Mouse (Mus musculus): ENCODE results near the gene Ovol2.

DNA sequence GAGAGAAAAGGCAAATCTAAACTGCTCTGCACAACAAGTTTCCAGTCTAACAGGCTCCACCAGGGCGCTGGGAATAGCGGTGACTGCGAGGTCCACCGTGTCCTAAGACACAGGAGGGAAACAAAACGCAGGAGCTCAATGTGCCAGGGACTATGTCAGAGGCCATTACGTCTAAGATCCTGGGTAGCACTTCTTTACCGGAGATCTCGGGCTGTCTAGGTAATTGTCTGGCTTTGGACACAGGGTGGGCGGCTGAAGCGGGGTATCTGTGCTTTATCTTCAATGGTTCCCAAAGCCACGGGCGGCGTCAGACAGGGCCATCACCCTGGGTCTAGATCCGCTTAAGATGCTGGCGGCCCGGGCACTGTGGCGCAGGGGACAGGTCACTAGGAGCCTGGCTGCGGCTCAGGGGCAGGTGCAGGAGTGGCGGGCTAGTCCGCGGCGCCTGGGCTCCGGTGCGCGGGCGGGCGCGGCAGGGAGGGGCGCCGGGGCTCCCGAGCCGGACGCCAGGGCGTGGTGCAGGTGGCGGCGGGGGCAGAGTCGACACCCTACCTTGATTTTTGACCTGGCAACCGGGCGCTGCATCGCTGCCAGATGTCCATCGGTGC is 1.5 kb downstream of the Ovol2 start:
- TF ChIP-seq CTCF (IDR thresholded peaks at IDR 0.05; ENCODE audit: low read depth, low read length) (no peak), POLR2A (IDR thresholded peaks at IDR 0.05; ENCODE audit: insufficient read depth, low read length) (no peak)

Measured in ES-Bruce4 (cell line).